Comparison of ENCODE assay signal across 25 mouse cellular contexts in genomic region chr7:43777423-43777822, GRCm38 (mm10). TPM values are rescaled to one million over a fixed set of nuclear protein-coding genes. Genes with fewer than 3 reads are reported as not detected.
DNase-seq lines count a peak whose midpoint lies in the region; TF ChIP-seq lines count a peak whose summit lies in the region.
"Had no signal": no experiment of that assay in that cellular context is flagged by ENCODE, and none has a peak within 500 bp of the region (broad histone marks: within the 10 kb centered on the region; RNA-seq: fewer than 3 reads in every experiment).

No protein-coding gene starts in this region.

- DNase-seq in embryo, embryonic 10 days (ENCODE audit: low spot score) = peak; percentile 2
- no peak for DNase-seq in embryo, embryonic 11 days
- peak; percentile 1 for DNase-seq in heart, postnatal 4 days
- no peak for DNase-seq in heart, adult 9 months (ENCODE audit: low spot score in 2 of 2)
- DNase-seq in lung, adult 2 months = peak; percentile 1
- DNase-seq in lung, postnatal 36 days = no peak
- peak; percentile 1 for DNase-seq in thymus, postnatal 14 days
- no peak for DNase-seq in thymus, postnatal 25 days
- DNase-seq: adrenal gland, adult 8-10 months; adrenal gland, postnatal 36 days; B cell, adult 2 months; cerebellum, adult 2 months; cerebellum, postnatal 10 days; forebrain, postnatal 0 days; gastrocnemius, adult 2 months; gastrocnemius, postnatal 25 days; heart, adult 18-20 months had no signal

- TF ChIP-seq CTCF in lung, adult 2 months (IDR thresholded peaks at IDR 0.05; ENCODE audit: insufficient read depth, low read length) = no peak

- H3K4me1 ChIP-seq in lung, adult 2 months (ENCODE audit: control insufficient read depth, insufficient read depth, low read length) = no peaks in the 10 kb centered on the region
- H3K4me1 ChIP-seq: embryonic facial prominence, embryonic 12.5 days; heart, embryonic 13.5 days had no signal

- no peak overlapping the region for H3K4me3 ChIP-seq in lung, adult 2 months (replicated peaks; ENCODE audit: extremely low read depth, low read depth, low read length)
- H3K4me3 ChIP-seq: embryonic facial prominence, embryonic 12.5 days; forebrain, embryonic 12.5 days; gastrocnemius, adult 2 months; heart, embryonic 13.5 days had no signal

- TF ChIP-seq POLR2A in lung, adult 2 months (IDR thresholded peaks at IDR 0.05; ENCODE audit: borderline replicate concordance, extremely low read depth, low read depth, low read length) = no peak

- WGBS in lung, adult 2 months = 86% methylated on average over 12 of the region's 12 CpGs

RNA-seq across cellular contexts. Expression of gene Klk11, which starts 3.0 kb away (rescaled TPM):
- total RNA-seq in heart, postnatal 4 days (2021) = not detected
- polyA plus RNA-seq in lung, adult 2 months (2012; rRNA removed) = 3.2 and 26.4 TPM in 2 replicates
- total RNA-seq: adrenal gland, postnatal 36 days; forebrain, postnatal 0 days; G1E; gastrocnemius, postnatal 25 days; hematopoietic stem cell, adult 5-6 weeks had no signal
- polyA plus RNA-seq: cerebellum, adult 2 months; forebrain, embryonic 12.5 days; G1E; heart, embryonic 13.5 days; heart, postnatal 0 days; hindbrain, embryonic 14.5 days had no signal

RNA-seq across cellular contexts. Expression of gene Klk10, which starts 3.4 kb away (rescaled TPM):
- total RNA-seq in heart, postnatal 4 days (2021) = not detected
- polyA plus RNA-seq in lung, adult 2 months (2012; rRNA removed) = 1.7 and 117 TPM in 2 replicates
- total RNA-seq: forebrain, postnatal 0 days; G1E; hematopoietic stem cell, adult 5-6 weeks had no signal
- polyA plus RNA-seq: forebrain, embryonic 12.5 days; G1E; hindbrain, embryonic 14.5 days had no signal

RNA-seq across cellular contexts. Expression of gene Klk12, which starts 8.7 kb away (rescaled TPM):
- total RNA-seq in heart, postnatal 4 days (2021) = not detected
- polyA plus RNA-seq in lung, adult 2 months (2012; rRNA removed) = 5.8 TPM in 1 of 2 replicates, not detected in the other
- total RNA-seq: adrenal gland, adult 8-10 months; adrenal gland, postnatal 36 days; forebrain, postnatal 0 days; G1E; gastrocnemius, adult 2 months; gastrocnemius, postnatal 25 days; heart, adult 18-20 months; hematopoietic stem cell, adult 5-6 weeks had no signal
- polyA plus RNA-seq: CD4-positive, CD25-positive, alpha-beta regulatory T cell, adult 4 months; cerebellum, adult 2 months; embryonic facial prominence, embryonic 12.5 days; forebrain, embryonic 12.5 days; forebrain, postnatal 0 days; G1E; heart, embryonic 13.5 days; heart, postnatal 0 days; hindbrain, embryonic 14.5 days had no signal

RNA-seq across cellular contexts. Expression of gene Klk9, which starts 14.3 kb away (rescaled TPM):
- total RNA-seq in heart, postnatal 4 days (2021) = not detected
- 11.6 TPM in 1 of 2 replicates, not detected in the other for polyA plus RNA-seq in lung, adult 2 months (2012; rRNA removed)
- total RNA-seq: adrenal gland, adult 8-10 months; adrenal gland, postnatal 36 days; forebrain, postnatal 0 days; G1E; gastrocnemius, adult 2 months; gastrocnemius, postnatal 25 days; heart, adult 18-20 months; hematopoietic stem cell, adult 5-6 weeks had no signal
- polyA plus RNA-seq: CD4-positive, CD25-positive, alpha-beta regulatory T cell, adult 4 months; forebrain, embryonic 12.5 days; forebrain, postnatal 0 days; G1E; heart, postnatal 0 days; hindbrain, embryonic 14.5 days had no signal

RNA-seq across cellular contexts. Expression of gene Klk8, which starts 20.0 kb away (rescaled TPM):
- total RNA-seq in heart, postnatal 4 days (2021) = 10 to 100 TPM; 10.6 to 17.4 TPM
- 14.5 and 23.8 TPM in 2 replicates for polyA plus RNA-seq in lung, adult 2 months (2012; rRNA removed)
- total RNA-seq: G1E had no signal
- polyA plus RNA-seq: G1E had no signal

Comparison
In these comparisons a context has a peak if more than half of its experiments do, and no peak if none do; other contexts are left out.
1. DNase-seq: peak in embryo, embryonic 10 days (single experiment), heart, postnatal 4 days (single experiment), lung, adult 2 months (single experiment) and thymus, postnatal 14 days (single experiment); none in embryo, embryonic 11 days (single experiment), heart, adult 9 months (0 of 2), lung, postnatal 36 days (single experiment) and thymus, postnatal 25 days (single experiment).